Mouse (Mus musculus) stomach, embryonic 16.5 days (tissue): Measurements from ENCODE around the gene Nsun4. TPM values are rescaled to one million over a fixed set of nuclear protein-coding genes. Genes with fewer than 3 reads are reported as not detected.

Experiments
- ATAC-seq: fragments of 200-750 bp; cut with Nextera tagmentation; 2 replicates; pipeline ENCODE4 v1.8.0; 2017; ENCODE audit warnings: moderate number of reproducible peaks, moderate TSS enrichment; ENCODE audit not compliant: insufficient read depth, low FRiP score
- H3K27ac ChIP-seq: fragments of 300-500 bp; sonication (generic); 2 replicates; pipeline ENCODE4 v1.5.1; 2014; ENCODE audit warnings: low read length
- H3K27me3 ChIP-seq: fragments of 300-500 bp; sonication (generic); 2 replicates; pipeline ENCODE4 v1.6.1; 2014; ENCODE audit warnings: low read length, control low read depth, mixed read lengths; ENCODE audit not compliant: control insufficient read depth, insufficient read depth
- H3K36me3 ChIP-seq: fragments of 300-500 bp; sonication (generic); 2 replicates; pipeline ENCODE4 v1.6.1; 2014; ENCODE audit warnings: low read length; ENCODE audit not compliant: control insufficient read depth, insufficient read depth
- H3K4me1 ChIP-seq: fragments of 300-500 bp; sonication (generic); 2 replicates; pipeline ENCODE4 v1.6.1; 2014; ENCODE audit warnings: low read length, control low read depth, mixed read lengths; ENCODE audit not compliant: control insufficient read depth, insufficient read depth
- H3K4me2 ChIP-seq: fragments of 300-500 bp; sonication (generic); 2 replicates; pipeline ENCODE4 v1.6.1; 2014; ENCODE audit warnings: low read depth, low read length, mixed read lengths
- H3K4me3 ChIP-seq: fragments of 300-500 bp; sonication (generic); replicated peaks from 2 replicates; pipeline ENCODE4 v1.5.1; 2014; ENCODE audit warnings: mild to moderate bottlenecking, low read length
- H3K9ac ChIP-seq: fragments of 300-500 bp; sonication (generic); 2 replicates; pipeline ENCODE4 v1.6.1; 2014; ENCODE audit warnings: low read length
- H3K9me3 ChIP-seq: fragments of 300-500 bp; sonication (generic); replicated peaks from 2 replicates; pipeline ENCODE4 v1.6.1; 2016; ENCODE audit warnings: low read length, control low read depth; ENCODE audit not compliant: control insufficient read depth
- WGBS: fragments of 180-500 bp; shearing (Covaris S2); extraction: QIAGEN DNeasy Blood & Tissue Kit; methylation state at CpG from one replicate; pipeline ENCODE4 v1.1.7; 2014; 5-methylcytosine and 5-hydroxymethylcytosine counted together
- polyA plus RNA-seq: library from polyadenylated mRNA; unstranded; fragments of >200 nt; fragmentation: Nextera tagmentation; extraction: Ambion mirVana; gene quantifications from 2 replicates; pipeline ENCODE4 v1.2.1, GENCODE M21; 2015

Nsun4 gene
- polyA plus RNA-seq, 1 experiment from 2014 or later: 18.5 TPM

- no peak overlapping the region for H3K4me3 ChIP-seq
- H3K4me2 ChIP-seq: no peak overlapping the region
- H3K9me3 ChIP-seq: peaks cover 5% of the 10 kb centered on the region
- no peak overlapping the region for H3K9ac ChIP-seq
- H3K27ac ChIP-seq: no peak overlapping the region
- no peaks in the 10 kb centered on the region for H3K4me1 ChIP-seq
- no peaks in the 10 kb centered on the region for H3K36me3 ChIP-seq
- WGBS: 70% methylated on average over 2 of the region's 2 CpGs
- no peaks in the 10 kb centered on the region for H3K27me3 ChIP-seq
- no peak for ATAC-seq
Measured at GRCm38 (mm10) chr4:115995376-115995730, 58.3 kb downstream of the Nsun4 start.

GRCm38 (mm10) chr4:115994662-115995375, 58.9 kb downstream of the Nsun4 start:
- Histone ChIP-seq H3K4me2 (no peak overlapping the region), H3K4me3 (no peak overlapping the region), H3K9me3 (peaks cover 5% of the 10 kb centered on the region), H3K9ac (no peak overlapping the region), H3K27ac (no peak overlapping the region), H3K27me3 (no peaks in the 10 kb centered on the region), H3K4me1 (no peaks in the 10 kb centered on the region), H3K36me3 (no peaks in the 10 kb centered on the region)
- no peak for ATAC-seq
- 86% methylated on average over 16 of the region's 16 CpGs for WGBS

- no peaks in the 10 kb centered on the region for H3K36me3 ChIP-seq
- H3K9ac ChIP-seq: no peak overlapping the region
- no peak overlapping the region for H3K4me3 ChIP-seq
- 70% methylated on average over 7 of the region's 7 CpGs for WGBS
- ATAC-seq: no peak
- H3K4me1 ChIP-seq: no peaks in the 10 kb centered on the region; the same call in 1 of the 2 replicates
- peaks cover 5% of the 10 kb centered on the region for H3K9me3 ChIP-seq
- no peak overlapping the region for H3K4me2 ChIP-seq
- no peak overlapping the region for H3K27ac ChIP-seq
- no peaks in the 10 kb centered on the region for H3K27me3 ChIP-seq
Measured at GRCm38 (mm10) chr4:115989382-115989781, 64.3 kb downstream of the Nsun4 start.

GRCm38 (mm10) chr4:115987858-115988530, 65.7 kb downstream of the Nsun4 start:
- no peak overlapping the region for H3K27ac ChIP-seq
- no peak overlapping the region for H3K4me2 ChIP-seq
- ATAC-seq: no peak
- H3K9ac ChIP-seq: no peak overlapping the region
- H3K9me3 ChIP-seq: peaks cover 5% of the 10 kb centered on the region
- H3K4me3 ChIP-seq: no peak overlapping the region
- whole genome bisulfite sequencing: 72% methylated on average over 5 of the region's 5 CpGs
- no peaks in the 10 kb centered on the region for H3K27me3 ChIP-seq
- no peaks in the 10 kb centered on the region; the same call in 1 of the 2 replicates for H3K4me1 ChIP-seq
- H3K36me3 ChIP-seq: no peaks in the 10 kb centered on the region

GRCm38 (mm10) chr4:115987436-115987835, 66.2 kb downstream of the Nsun4 start:
- Histone ChIP-seq H3K36me3 (no peaks in the 10 kb centered on the region), H3K27me3 (no peaks in the 10 kb centered on the region), H3K4me3 (no peak overlapping the region), H3K27ac (no peak overlapping the region), H3K9ac (no peak overlapping the region), H3K9me3 (peaks cover 5% of the 10 kb centered on the region), H3K4me1 (no peaks in the 10 kb centered on the region; the same call in 1 of the 2 replicates), H3K4me2 (no peak overlapping the region)
- 86% methylated on average over 1 of the region's 1 CpGs for WGBS
- ATAC-seq: no peak

- WGBS: 38% methylated on average over 8 of the region's 8 CpGs
- no peak overlapping the region for H3K4me2 ChIP-seq
Measured at GRCm38 (mm10) chr4:115984967-115985366, 68.7 kb downstream of the Nsun4 start.

GRCm38 (mm10) chr4:115984111-115984510, 69.6 kb downstream of the Nsun4 start:
- WGBS: 2% methylated on average over 13 of the region's 13 CpGs
- H3K4me2 ChIP-seq: peak overlapping the region; percentile 19; the same call in 1 of the 2 replicates
- no peak overlapping the region for H3K9ac ChIP-seq
- H3K27ac ChIP-seq: no peak overlapping the region
- H3K4me3 ChIP-seq: no peak overlapping the region
- H3K27me3 ChIP-seq: peaks cover 25% of the 10 kb centered on the region
- no peaks in the 10 kb centered on the region for H3K36me3 ChIP-seq
- H3K4me1 ChIP-seq: peaks cover 7% of the 10 kb centered on the region
- ATAC-seq: no peak
- no peaks in the 10 kb centered on the region for H3K9me3 ChIP-seq

More at GRCm38 (mm10) chr4:115984967-115985366, 68.7 kb downstream of the Nsun4 start:
- Histone ChIP-seq H3K27ac (no peak overlapping the region), H3K36me3 (no peaks in the 10 kb centered on the region), H3K9ac (no peak overlapping the region), H3K4me1 (no peaks in the 10 kb centered on the region; the same call in 1 of the 2 replicates), H3K9me3 (no peaks in the 10 kb centered on the region), H3K27me3 (peaks cover 16% of the 10 kb centered on the region), H3K4me3 (no peak overlapping the region)
- ATAC-seq: no peak

Other genes with a start within 250 kb of the Nsun4 start
- gene Mob3c, start 225.8 kb downstream of the Nsun4 start, polyA plus RNA-seq: 11.8 and 12.9 TPM in 2 replicates
- 42.4 and 42.5 TPM in 2 replicates for gene Mknk1, start 214.7 kb downstream of the Nsun4 start, polyA plus RNA-seq
- gene Kncn, start 169.5 kb downstream of the Nsun4 start, polyA plus RNA-seq: not detected in 2 replicates
- not detected in 2 replicates for gene 6430628N08Rik, start 163.2 kb downstream of the Nsun4 start, polyA plus RNA-seq
- not detected in 2 replicates for gene Dmbx1, start 114.0 kb downstream of the Nsun4 start, polyA plus RNA-seq
- gene Faah, start 36.0 kb downstream of the Nsun4 start, polyA plus RNA-seq: 14.0 and 15.9 TPM in 2 replicates
- 512 and 553 TPM in 2 replicates for gene Uqcrh, start 21.2 kb upstream of the Nsun4 start, polyA plus RNA-seq
- gene Lrrc41, start 21.4 kb upstream of the Nsun4 start, polyA plus RNA-seq: 65.9 and 67.1 TPM in 2 replicates
- gene Rad54l, start 69.8 kb upstream of the Nsun4 start, polyA plus RNA-seq: 20.9 and 24.1 TPM in 2 replicates
- 49.4 and 50.0 TPM in 2 replicates for gene Pomgnt1, start 70.0 kb upstream of the Nsun4 start, polyA plus RNA-seq
- 2.6 and 3.0 TPM in 2 replicates for gene Lurap1, start 97.5 kb upstream of the Nsun4 start, polyA plus RNA-seq
- 76.4 and 99.5 TPM in 2 replicates for gene Tspan1, start 113.7 kb upstream of the Nsun4 start, polyA plus RNA-seq
- gene 1700042G07Rik, start 119.5 kb upstream of the Nsun4 start, polyA plus RNA-seq: not detected in 2 replicates
- gene Gm49337, start 119.5 kb upstream of the Nsun4 start, polyA plus RNA-seq: not detected in 2 replicates
- gene Pik3r3, start 167.7 kb upstream of the Nsun4 start, polyA plus RNA-seq: 12.3 and 12.6 TPM in 2 replicates